Mouse (Mus musculus) G1E (cell line): Measurements from ENCODE around the gene Ephb3.

Experiments used
- CTCF ChIP-seq: IDR thresholded peaks from 2 replicates; pipeline ENCODE4 v1.5.1; 2012; ENCODE audit warnings: low read depth, low read length, inconsistent platforms, mixed read lengths
- TAL1 ChIP-seq: conservative IDR thresholded peaks from 2 replicates; pipeline ENCODE4 v1.6.1; 2012; ENCODE audit warnings: low read depth, low read length, inconsistent platforms, mixed read lengths

DNA sequence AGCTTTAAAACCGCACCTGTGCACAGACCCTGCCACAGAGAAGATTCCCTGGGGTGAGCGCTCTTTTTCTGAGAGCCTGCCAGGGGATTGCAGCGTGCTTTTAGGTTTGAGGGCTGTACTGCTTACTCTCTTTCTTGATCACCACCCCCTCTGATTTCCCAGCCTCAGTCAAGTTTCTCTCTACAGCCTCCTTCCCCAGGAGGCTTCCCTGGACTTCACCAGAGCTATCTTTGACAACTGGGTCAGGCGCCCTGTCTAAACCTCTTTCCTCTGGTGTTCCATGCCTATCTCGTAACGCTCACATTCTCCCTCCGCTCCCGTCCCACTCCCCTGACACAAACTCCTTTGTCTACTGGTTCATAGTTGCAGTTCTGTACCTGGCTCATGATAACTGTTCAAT lies 5.1 kb upstream of the Ephb3 start:
- TF ChIP-seq TAL1 (no peak), CTCF (no peak)
